Mouse (Mus musculus): ENCODE data around the gene St6gal1. TPM values are rescaled to one million over a fixed set of nuclear protein-coding genes. Genes with fewer than 3 reads are reported as not detected.

The St6gal1 gene
- polyA plus RNA-seq, 1 experiment = 4.2 TPM

DNA sequence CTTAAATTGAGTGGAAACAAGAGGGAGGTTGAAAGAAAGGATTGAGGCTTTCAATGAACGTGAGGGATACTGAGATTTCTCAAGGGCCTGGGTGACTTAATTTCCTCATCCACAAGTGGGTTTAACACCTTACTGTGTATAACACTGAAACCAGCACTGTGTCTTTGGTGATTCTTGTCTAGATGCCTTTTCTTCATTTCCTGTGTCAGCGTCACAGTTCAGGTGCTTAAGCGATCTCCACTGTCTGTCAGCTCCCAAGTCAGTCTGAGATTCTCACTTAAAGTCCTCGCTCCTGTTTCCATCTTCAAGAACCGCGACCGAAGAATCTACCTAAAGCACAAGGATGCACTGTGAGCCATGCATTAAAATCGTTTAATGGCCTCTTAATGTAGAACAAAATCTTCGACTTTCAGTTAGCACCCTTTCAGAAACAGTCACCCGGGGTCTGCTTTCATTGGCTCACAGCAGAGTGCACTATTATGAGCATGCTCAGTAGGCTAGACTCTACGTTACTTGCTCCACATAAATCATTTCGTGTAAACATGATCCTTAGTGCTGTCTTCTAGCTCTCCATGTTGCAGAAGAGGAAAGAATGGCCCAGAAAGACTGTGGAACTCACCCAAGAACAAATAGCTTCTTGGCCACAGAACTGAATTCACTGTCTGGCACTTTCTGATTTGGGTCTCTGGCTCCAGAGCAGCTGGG is 1.2 kb upstream of the St6gal1 start:
- H3K27ac ChIP-seq (ENCODE audit: control insufficient read depth, insufficient read depth, low read depth, low read length) = peak overlapping the region; percentile 17
- TF ChIP-seq CTCF (IDR thresholded peaks at IDR 0.05; ENCODE audit: control insufficient read depth, insufficient read depth, insufficient replicate concordance, low read depth, low read length) = no peak
- TF ChIP-seq POLR2A (IDR thresholded peaks at IDR 0.05; ENCODE audit: control insufficient read depth, low read depth, low read length) = no peak
- H3K4me1 ChIP-seq (ENCODE audit: control insufficient read depth, insufficient read depth, low read length) = peaks cover 4% of the 10 kb centered on the region; the same call in 1 of the 2 replicates
- H3K36me3 ChIP-seq (ENCODE audit: control insufficient read depth, insufficient read depth, low read length) = no peaks in the 10 kb centered on the region
- no peaks in the 10 kb centered on the region; the same call in none of the 2 replicates for H3K27me3 ChIP-seq (ENCODE audit: control insufficient read depth, insufficient read depth, low read length)
- no peak overlapping the region for H3K4me3 ChIP-seq (ENCODE audit: control insufficient read depth, low read depth, low read length)

DNA sequence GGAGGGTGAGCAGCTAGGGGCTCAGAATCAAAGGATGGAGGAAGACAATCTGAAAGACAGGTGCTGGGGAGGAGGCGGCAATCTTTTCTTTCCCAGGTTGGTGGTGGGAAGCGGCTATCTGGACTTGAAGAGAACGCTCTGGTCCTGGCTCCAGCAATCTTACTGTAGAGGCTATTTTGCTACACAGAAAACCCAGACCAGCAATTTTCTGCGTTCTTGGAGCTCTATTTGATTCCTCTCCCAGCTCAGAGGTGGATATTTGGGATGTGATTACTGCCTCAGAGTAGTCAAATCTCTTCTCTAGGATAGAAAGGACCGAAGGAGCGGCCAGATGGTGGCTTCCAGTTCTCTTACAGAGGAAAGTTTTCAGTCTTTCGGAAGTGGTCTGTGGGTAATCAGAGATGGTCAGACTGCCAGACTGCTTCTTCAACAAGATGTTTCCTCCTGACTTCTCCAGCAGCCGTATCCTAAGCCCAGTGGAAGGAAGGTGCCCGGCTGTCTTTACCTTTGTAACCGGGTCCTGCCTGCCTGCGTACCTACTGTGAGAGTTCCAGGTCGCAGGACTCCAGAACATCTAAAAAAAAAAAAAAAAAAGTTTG is 570 bp upstream of the St6gal1 start:
- H3K36me3 ChIP-seq (ENCODE audit: control insufficient read depth, insufficient read depth, low read length) = no peaks in the 10 kb centered on the region
- TF ChIP-seq POLR2A (IDR thresholded peaks at IDR 0.05; ENCODE audit: control insufficient read depth, low read depth, low read length) (no peak), CTCF (IDR thresholded peaks at IDR 0.05; ENCODE audit: control insufficient read depth, insufficient read depth, insufficient replicate concordance, low read depth, low read length) (no peak)
- H3K4me3 ChIP-seq (ENCODE audit: control insufficient read depth, low read depth, low read length) = no peak overlapping the region
- H3K4me1 ChIP-seq (ENCODE audit: control insufficient read depth, insufficient read depth, low read length) = peaks cover 4% of the 10 kb centered on the region; the same call in 1 of the 2 replicates
- peak overlapping the region; percentile 50 for H3K27ac ChIP-seq (ENCODE audit: control insufficient read depth, insufficient read depth, low read depth, low read length)
- no peaks in the 10 kb centered on the region; the same call in none of the 2 replicates for H3K27me3 ChIP-seq (ENCODE audit: control insufficient read depth, insufficient read depth, low read length)

DNA sequence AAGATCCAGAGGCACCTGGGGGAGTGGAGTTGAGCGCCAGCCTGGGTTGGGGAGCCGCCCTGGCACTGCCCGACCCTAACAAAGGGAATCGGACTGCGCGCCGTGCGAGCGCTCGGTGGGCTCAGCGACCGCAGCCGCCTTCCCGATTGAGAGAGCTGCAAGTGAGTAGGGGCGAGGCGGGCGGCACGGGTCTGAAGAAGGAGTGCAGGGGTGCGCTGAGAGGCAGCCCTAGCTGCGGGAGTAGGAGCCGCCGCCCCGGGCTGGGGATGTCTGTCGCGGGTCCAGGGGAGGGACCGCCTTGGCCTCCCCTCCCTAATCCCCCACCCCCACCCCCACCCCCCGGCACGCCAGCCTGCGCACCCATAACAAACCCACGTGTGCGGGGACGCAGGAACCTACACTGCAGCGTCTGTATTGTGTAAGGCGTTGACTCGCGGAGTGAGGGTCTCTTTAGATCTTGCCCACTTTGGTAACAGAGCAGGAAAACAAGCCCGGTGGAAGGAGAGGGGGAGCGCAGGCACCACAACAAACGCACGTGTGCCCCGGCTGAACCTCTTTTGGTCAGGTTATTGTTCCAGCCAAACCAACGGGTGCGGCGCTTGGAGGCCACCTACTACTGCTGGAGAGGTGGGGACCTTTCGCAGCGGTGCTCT is 655 bp downstream of the St6gal1 start:
- H3K27ac ChIP-seq (ENCODE audit: control insufficient read depth, insufficient read depth, low read depth, low read length) = peak overlapping the region; percentile 84
- H3K27me3 ChIP-seq (ENCODE audit: control insufficient read depth, insufficient read depth, low read length) = no peaks in the 10 kb centered on the region; the same call in none of the 2 replicates
- H3K36me3 ChIP-seq (ENCODE audit: control insufficient read depth, insufficient read depth, low read length) = no peaks in the 10 kb centered on the region
- TF ChIP-seq CTCF (IDR thresholded peaks at IDR 0.05; ENCODE audit: control insufficient read depth, insufficient read depth, insufficient replicate concordance, low read depth, low read length) = no peak
- 0 out of 2 replicates have a peak, but pooled peaks have one; percentile 30 for TF ChIP-seq POLR2A (IDR thresholded peaks at IDR 0.05; ENCODE audit: control insufficient read depth, low read depth, low read length)
- peak overlapping the region; percentile 77 for H3K4me3 ChIP-seq (ENCODE audit: control insufficient read depth, low read depth, low read length)
- peaks cover 4% of the 10 kb centered on the region; the same call in 1 of the 2 replicates for H3K4me1 ChIP-seq (ENCODE audit: control insufficient read depth, insufficient read depth, low read length)

DNA sequence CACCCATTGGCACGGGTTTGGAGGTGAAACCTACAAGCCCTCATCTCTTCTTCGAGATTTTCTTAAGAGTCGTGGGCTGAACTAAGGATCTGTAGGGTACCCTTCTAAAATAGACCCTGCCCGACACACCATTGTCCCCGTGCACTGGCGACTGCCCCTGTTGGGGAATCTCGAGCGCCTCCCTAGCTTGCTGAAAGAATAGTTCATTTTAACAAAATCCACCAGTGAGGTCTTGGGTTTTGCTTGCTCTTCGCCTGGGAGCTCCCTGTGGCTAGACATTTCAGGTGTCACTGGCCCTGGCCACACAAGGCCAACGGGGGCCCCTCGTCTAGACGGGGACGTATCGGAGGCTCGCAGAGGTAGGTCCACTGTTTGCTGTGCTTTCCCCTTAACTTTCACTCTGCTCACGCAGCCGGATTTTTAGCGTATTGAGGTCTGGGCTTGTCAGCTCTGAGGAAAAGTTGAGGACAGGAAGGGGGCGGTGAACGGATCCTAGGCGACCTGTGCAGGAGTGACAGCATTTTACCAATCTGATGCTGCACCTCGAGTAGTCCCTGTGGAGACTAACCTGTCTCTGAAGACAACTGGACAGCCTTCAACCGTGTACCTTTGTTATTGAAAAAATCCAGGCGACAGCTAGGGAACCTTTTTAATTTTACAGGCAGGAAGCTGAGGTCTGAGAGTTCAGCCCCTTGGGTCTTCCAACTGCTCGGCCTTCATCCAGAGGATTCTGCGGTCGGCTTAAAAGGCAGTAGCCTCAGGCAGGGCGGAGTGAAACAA is 1.5 kb downstream of the St6gal1 start:
- Histone ChIP-seq H3K4me1 (ENCODE audit: control insufficient read depth, insufficient read depth, low read length) (peaks cover 4% of the 10 kb centered on the region; the same call in 1 of the 2 replicates), H3K4me3 (ENCODE audit: control insufficient read depth, low read depth, low read length) (peak overlapping the region; percentile 77), H3K27me3 (ENCODE audit: control insufficient read depth, insufficient read depth, low read length) (no peaks in the 10 kb centered on the region; the same call in none of the 2 replicates), H3K36me3 (ENCODE audit: control insufficient read depth, insufficient read depth, low read length) (no peaks in the 10 kb centered on the region), H3K27ac (ENCODE audit: control insufficient read depth, insufficient read depth, low read depth, low read length) (peak overlapping the region; percentile 76)
- TF ChIP-seq POLR2A (IDR thresholded peaks at IDR 0.05; ENCODE audit: control insufficient read depth, low read depth, low read length) (no peak), CTCF (IDR thresholded peaks at IDR 0.05; ENCODE audit: control insufficient read depth, insufficient read depth, insufficient replicate concordance, low read depth, low read length) (no peak)

DNA sequence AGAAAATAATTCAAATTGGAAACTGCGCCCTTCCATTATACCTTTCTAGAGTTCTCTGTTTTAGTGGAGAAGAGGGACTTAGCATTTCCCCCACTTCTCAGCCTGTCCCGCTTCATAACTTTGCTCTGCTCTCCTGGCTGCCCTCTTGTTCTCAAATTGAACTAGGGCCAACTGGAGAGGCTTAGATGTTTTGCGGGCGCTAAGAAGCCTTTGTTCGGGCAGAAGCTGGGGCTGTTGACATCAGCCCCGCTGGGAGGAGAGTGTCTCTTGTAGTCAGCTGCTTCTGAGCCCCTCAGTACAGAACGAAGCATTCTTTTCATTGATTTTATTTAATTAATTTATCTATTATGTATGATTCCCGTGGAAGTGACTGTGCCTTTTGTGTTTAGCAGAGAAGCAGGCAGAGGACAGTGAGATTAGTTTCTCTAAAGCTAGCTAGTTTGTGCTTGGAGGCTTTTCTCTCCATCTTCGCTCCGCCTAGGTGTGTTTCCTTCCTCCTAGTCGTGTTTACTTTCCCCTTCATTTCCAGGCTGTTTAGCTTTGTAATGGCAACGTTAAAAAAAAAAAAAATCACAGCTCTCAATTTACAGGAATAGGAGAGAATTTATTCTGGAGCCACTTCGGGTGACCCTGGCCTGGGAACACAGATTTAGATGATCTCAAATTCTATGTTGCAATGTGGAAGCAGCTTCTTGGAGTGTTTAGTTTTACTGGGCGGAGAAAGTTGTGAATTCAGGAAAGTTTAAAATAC is 2.2 kb downstream of the St6gal1 start:
- Histone ChIP-seq H3K4me1 (ENCODE audit: control insufficient read depth, insufficient read depth, low read length) (peaks cover 4% of the 10 kb centered on the region; the same call in 1 of the 2 replicates), H3K27me3 (ENCODE audit: control insufficient read depth, insufficient read depth, low read length) (no peaks in the 10 kb centered on the region; the same call in none of the 2 replicates), H3K4me3 (ENCODE audit: control insufficient read depth, low read depth, low read length) (peak overlapping the region; percentile 77), H3K27ac (ENCODE audit: control insufficient read depth, insufficient read depth, low read depth, low read length) (peak overlapping the region; percentile 76), H3K36me3 (ENCODE audit: control insufficient read depth, insufficient read depth, low read length) (no peaks in the 10 kb centered on the region)
- TF ChIP-seq CTCF (IDR thresholded peaks at IDR 0.05; ENCODE audit: control insufficient read depth, insufficient read depth, insufficient replicate concordance, low read depth, low read length) (no peak), POLR2A (IDR thresholded peaks at IDR 0.05; ENCODE audit: control insufficient read depth, low read depth, low read length) (no peak)

DNA sequence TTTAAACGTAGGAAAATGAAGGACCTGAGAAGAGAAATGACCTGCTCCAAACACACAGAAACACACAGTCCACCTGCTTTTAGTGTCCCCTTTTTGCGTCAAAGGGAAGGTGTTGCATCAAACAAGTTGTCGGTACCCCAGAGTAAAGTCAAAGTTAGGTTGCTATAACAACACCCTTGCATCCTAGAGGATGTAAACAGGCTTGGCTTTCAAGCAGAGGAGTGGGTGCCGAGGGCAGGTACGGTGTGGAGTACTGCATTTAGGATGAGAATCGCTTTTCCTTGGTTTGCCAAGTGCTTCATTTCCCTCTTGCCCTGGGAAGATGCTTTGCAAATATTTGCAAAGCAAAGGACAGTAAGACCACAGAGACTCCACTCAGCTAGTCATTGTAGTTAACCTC is 3.3 kb downstream of the St6gal1 start:
- TF ChIP-seq CTCF (IDR thresholded peaks at IDR 0.05; ENCODE audit: control insufficient read depth, insufficient read depth, insufficient replicate concordance, low read depth, low read length) (no peak), POLR2A (IDR thresholded peaks at IDR 0.05; ENCODE audit: control insufficient read depth, low read depth, low read length) (no peak)
- Histone ChIP-seq H3K4me1 (ENCODE audit: control insufficient read depth, insufficient read depth, low read length) (peaks cover 4% of the 10 kb centered on the region; the same call in 1 of the 2 replicates), H3K27me3 (ENCODE audit: control insufficient read depth, insufficient read depth, low read length) (no peaks in the 10 kb centered on the region; the same call in none of the 2 replicates), H3K4me3 (ENCODE audit: control insufficient read depth, low read depth, low read length) (no peak overlapping the region), H3K36me3 (ENCODE audit: control insufficient read depth, insufficient read depth, low read length) (no peaks in the 10 kb centered on the region), H3K27ac (ENCODE audit: control insufficient read depth, insufficient read depth, low read depth, low read length) (no peak overlapping the region)
